ENCODE assay signal across 24 mouse cellular contexts in genomic region chr9:107603251-107603650, GRCm38 (mm10). TPM values are rescaled to one million over a fixed set of nuclear protein-coding genes. Genes with fewer than 3 reads are reported as not detected.
DNase-seq lines count a peak whose midpoint lies in the region; ATAC-seq lines count a peak whose summit lies in the region.
"Had no signal": no experiment of that assay in that cellular context is flagged by ENCODE, and none has a peak within 500 bp of the region (broad histone marks: within the 10 kb centered on the region; RNA-seq: fewer than 3 reads in every experiment).

No protein-coding gene starts in this region.

- intact Hi-C loops in heart, postnatal 10 days (cut with DNase I): loop anchor here (5.0 kb wide), 1 partner anchor 134 kb away; no protein-coding TSS in a partner anchor

- H3K27ac ChIP-seq in intestine, embryonic 16.5 days (ENCODE audit: low read length): no peak overlapping the region
- H3K27ac ChIP-seq: macrophage had no signal

- 72% methylated on average over 6 of the region's 6 CpGs for WGBS in intestine, embryonic 16.5 days

- no peaks in the 10 kb centered on the region for H3K9me3 ChIP-seq in intestine, embryonic 16.5 days (ENCODE audit: control insufficient read depth, low read length)
- H3K9me3 ChIP-seq: embryonic facial prominence, embryonic 15.5 days; forebrain, embryonic 15.5 days; heart, embryonic 13.5 days; limb, embryonic 12.5 days; neural tube, embryonic 13.5 days had no signal

- no peak overlapping the region for H3K4me3 ChIP-seq in intestine, embryonic 16.5 days (ENCODE audit: low read length)
- H3K4me3 ChIP-seq: embryonic facial prominence, embryonic 15.5 days; forebrain, embryonic 15.5 days; heart, embryonic 13.5 days; limb, embryonic 12.5 days; neural tube, embryonic 13.5 days had no signal

- peak; percentile 94 for DNase-seq in heart, adult 11 months
- no peak for DNase-seq in heart, postnatal 10 days
- peak; percentile 66 to 70 for DNase-seq in spleen, postnatal 36 days (ENCODE audit: low spot score in 2 of 2)
- DNase-seq in spleen, postnatal 4 days (ENCODE audit: low spot score in 2 of 2): no peak
- no peak for DNase-seq in kidney, postnatal 36 days
- no peak for DNase-seq in Muller cell, postnatal 12 days (ENCODE audit: inconsistent ontology term)
- DNase-seq: adrenal gland, adult 8-10 months; cerebellum, adult 2 months; cerebellum, postnatal 14 days; heart, postnatal 14 days; kidney, adult 11 months; kidney, postnatal 14 days; right cerebral cortex, postnatal 25 days had no signal

- peak overlapping the region; percentile 73; the same call in 1 of the 2 replicates for H3K9ac ChIP-seq in intestine, embryonic 16.5 days (ENCODE audit: low read depth, low read length)
- H3K9ac ChIP-seq: forebrain, embryonic 15.5 days had no signal

- H3K4me2 ChIP-seq in intestine, embryonic 16.5 days (ENCODE audit: low read depth, low read length): peak overlapping the region; percentile 57; the same call in 1 of the 2 replicates
- H3K4me2 ChIP-seq: forebrain, embryonic 15.5 days; heart, embryonic 13.5 days; liver, embryonic 11.5 days had no signal

- peaks cover 2% of the 10 kb centered on the region; the same call in 1 of the 2 replicates for H3K36me3 ChIP-seq in intestine, embryonic 16.5 days (ENCODE audit: control insufficient read depth, insufficient read depth, low read length)
- H3K36me3 ChIP-seq: embryonic facial prominence, embryonic 15.5 days; forebrain, embryonic 15.5 days; neural tube, embryonic 13.5 days had no signal

- peaks cover 62% of the 10 kb centered on the region for H3K4me1 ChIP-seq in intestine, embryonic 16.5 days (ENCODE audit: control insufficient read depth, insufficient read depth, low read length)

- H3K27me3 ChIP-seq in intestine, embryonic 16.5 days (replicated peaks; ENCODE audit: control insufficient read depth, insufficient read depth, low read length): no peaks in the 10 kb centered on the region
- H3K27me3 ChIP-seq: embryonic facial prominence, embryonic 15.5 days; forebrain, embryonic 15.5 days; neural tube, embryonic 13.5 days had no signal

- no peak for ATAC-seq in intestine, embryonic 16.5 days
- ATAC-seq: forebrain, embryonic 15.5 days; hindbrain, embryonic 16.5 days; lung, postnatal 0 days; midbrain, embryonic 16.5 days had no signal

RNA-seq across cellular contexts. Expression of gene Sema3b, which starts 5.8 kb away (rescaled TPM):
- 10 to 100 TPM; 15.4 to 17.3 TPM for total RNA-seq in heart, postnatal 10 days (2021)
- polyA plus RNA-seq in intestine, embryonic 16.5 days (2015; fragmentation: Nextera tagmentation; extraction: Ambion mirVana): 50.4 and 54.9 TPM in 2 replicates
- polyA plus RNA-seq: macrophage had no signal

RNA-seq across cellular contexts. Expression of gene Ifrd2, which starts 15.8 kb away (rescaled TPM):
- 10 to 100 TPM; 36.9 to 40.7 TPM for total RNA-seq in heart, postnatal 10 days (2021)
- polyA plus RNA-seq in intestine, embryonic 16.5 days (2015; fragmentation: Nextera tagmentation; extraction: Ambion mirVana): 79.0 and 89.6 TPM in 2 replicates

RNA-seq across cellular contexts. Expression of gene Hyal3, which starts 22.6 kb away (rescaled TPM):
- total RNA-seq in heart, postnatal 10 days (2021): under 1 TPM; 0.41 to 0.79 TPM
- 0.66 and 0.68 TPM in 2 replicates for polyA plus RNA-seq in intestine, embryonic 16.5 days (2015; fragmentation: Nextera tagmentation; extraction: Ambion mirVana)

RNA-seq across cellular contexts. Expression of gene Naa80, which starts 24.6 kb away (rescaled TPM):
- total RNA-seq in heart, postnatal 10 days (2021): 10 to 100 TPM; 13.0 to 16.2 TPM
- polyA plus RNA-seq in intestine, embryonic 16.5 days (2015; fragmentation: Nextera tagmentation; extraction: Ambion mirVana): 19.2 and 20.2 TPM in 2 replicates

RNA-seq across cellular contexts. Expression of gene Hyal1, which starts 26.5 kb away (rescaled TPM):
- 1 to 10 TPM; 3.9 to 5.7 TPM for total RNA-seq in heart, postnatal 10 days (2021)
- polyA plus RNA-seq in intestine, embryonic 16.5 days (2015; fragmentation: Nextera tagmentation; extraction: Ambion mirVana): 5.8 and 5.9 TPM in 2 replicates

Comparison
In these comparisons a context has a peak if more than half of its experiments do, and no peak if none do; other contexts are left out.
1. DNase-seq: peak in heart, adult 11 months (single experiment) and spleen, postnatal 36 days (2 of 2); none in heart, postnatal 10 days (0 of 2), spleen, postnatal 4 days (0 of 2), kidney, postnatal 36 days (0 of 2) and Muller cell, postnatal 12 days (single experiment).